Mouse (Mus musculus): ENCODE measurements at regions not wholly inside any gene's neighbourhood (a gene's known extent, or its start where the extent isn't known, plus 50 kb on each side); places are given as distances from the start of the nearest gene placed in this dataset.
A peak's percentile ranks its signal among the peaks of the same experiment; 100 is the strongest.
"Not testable (repeated sequence)": the region's sequence is repeated elsewhere in the genome, so short reads cannot be mapped to it uniquely, and the experiment has no call there.

- DNase-seq, result no peak
Measured at GRCm38 (mm10) chr3:56980593-56981304, 321.0 kb downstream of the Tm4sf1 start.

GRCm38 (mm10) chr3:56966008-56966407 is 335.8 kb downstream of the Tm4sf1 start:
- no peak for DNase-seq

DNA sequence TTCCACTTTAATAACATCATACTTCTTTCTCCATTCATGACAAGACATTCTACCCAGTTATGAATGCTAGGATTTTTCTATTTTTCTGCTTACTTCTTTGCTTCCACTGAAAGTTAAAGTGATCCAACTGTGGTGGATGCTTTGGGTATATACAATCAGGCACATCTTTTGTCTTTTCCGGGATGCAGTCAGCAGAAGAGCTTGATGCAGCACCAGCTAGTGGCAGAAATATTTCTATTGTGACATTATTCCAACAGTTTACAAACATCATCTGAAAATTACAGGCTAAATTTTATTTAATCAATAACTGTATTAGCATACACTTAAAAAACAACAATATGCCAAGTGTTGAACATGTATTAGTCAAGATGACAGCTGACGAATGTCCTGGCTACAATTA is 336.3 kb downstream of the Tm4sf1 start:
- no peak for DNase-seq

DNA sequence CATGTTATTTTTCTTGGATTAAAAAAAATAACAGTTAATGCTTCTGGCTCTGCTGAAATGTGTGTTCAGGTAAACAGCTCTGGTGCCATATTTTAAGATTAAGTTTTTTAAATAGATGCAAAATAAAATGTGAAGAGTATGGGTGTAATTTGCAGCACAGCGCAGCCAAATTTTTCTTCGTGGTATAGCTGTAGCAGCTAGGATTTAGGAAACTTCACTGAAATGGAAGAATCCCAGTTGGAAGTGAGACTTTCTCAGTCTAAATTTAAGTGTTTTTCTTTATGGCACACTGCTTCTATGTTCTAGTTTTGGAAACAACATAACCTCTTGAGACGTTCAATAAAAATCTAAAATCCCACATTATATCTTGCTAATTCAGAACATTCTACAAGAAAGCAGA is 337.6 kb downstream of the Tm4sf1 start:
- no peak for DNase-seq

GRCm38 (mm10) chr3:56963251-56963650 is 338.5 kb downstream of the Tm4sf1 start:
- no peak for DNase-seq

GRCm38 (mm10) chr3:56962248-56963013 is 339.4 kb downstream of the Tm4sf1 start:
- peak; percentile 74 to 77 for DNase-seq

- no peak for DNase-seq
Measured at GRCm38 (mm10) chr3:56956978-56957377, 344.8 kb downstream of the Tm4sf1 start.

GRCm38 (mm10) chr3:56955799-56956121 is 346.0 kb downstream of the Tm4sf1 start:
- no peak for DNase-seq

- DNase-seq, result no peak
Measured at GRCm38 (mm10) chr3:56955098-56955798, 346.5 kb downstream of the Tm4sf1 start.

DNA sequence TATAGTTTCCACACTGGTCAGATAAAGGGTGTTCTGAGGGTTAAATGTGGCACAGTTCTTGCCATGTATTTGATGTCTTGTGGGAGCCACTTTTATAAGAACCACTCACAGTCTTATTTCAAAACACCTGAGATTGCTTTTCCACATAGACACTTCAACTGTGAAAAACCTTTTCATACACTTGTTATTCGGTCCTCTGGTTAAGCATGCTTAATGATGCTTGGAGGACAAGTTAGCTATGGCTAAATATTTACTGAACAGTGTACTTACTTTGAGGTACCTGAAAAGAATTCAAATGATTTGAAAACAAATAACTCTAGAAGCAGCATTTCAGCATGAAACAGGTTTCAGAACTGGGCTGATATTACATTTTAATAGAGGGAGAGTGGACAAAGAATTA is 359.2 kb downstream of the Tm4sf1 start:
- not testable (repeated sequence) for DNase-seq

DNA sequence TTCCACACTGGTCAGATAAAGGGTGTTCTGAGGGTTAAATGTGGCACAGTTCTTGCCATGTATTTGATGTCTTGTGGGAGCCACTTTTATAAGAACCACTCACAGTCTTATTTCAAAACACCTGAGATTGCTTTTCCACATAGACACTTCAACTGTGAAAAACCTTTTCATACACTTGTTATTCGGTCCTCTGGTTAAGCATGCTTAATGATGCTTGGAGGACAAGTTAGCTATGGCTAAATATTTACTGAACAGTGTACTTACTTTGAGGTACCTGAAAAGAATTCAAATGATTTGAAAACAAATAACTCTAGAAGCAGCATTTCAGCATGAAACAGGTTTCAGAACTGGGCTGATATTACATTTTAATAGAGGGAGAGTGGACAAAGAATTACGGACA is 372.8 kb downstream of the Tm4sf1 start:
- DNase-seq, result not testable (repeated sequence)

DNA sequence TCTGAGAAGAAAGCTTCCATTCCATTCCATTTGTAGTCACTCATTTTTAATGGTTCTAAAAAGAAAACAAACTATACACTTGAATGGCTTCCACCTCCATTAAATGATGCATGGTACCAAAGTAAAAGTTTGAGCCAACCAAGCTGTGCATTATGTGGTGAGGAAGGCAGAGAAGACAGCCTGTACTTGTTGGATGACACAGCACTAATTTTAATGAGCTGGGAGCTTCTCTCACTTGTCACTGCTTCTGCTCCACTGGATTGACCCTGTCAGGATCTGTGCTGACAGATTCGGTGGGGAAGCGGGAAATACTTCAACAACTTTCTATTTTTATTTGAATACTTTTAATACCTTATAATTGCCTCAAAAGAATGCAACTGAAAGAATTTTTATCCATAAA is 403.3 kb downstream of the Tm4sf1 start:
- DNase-seq, result no peak

GRCm38 (mm10) chr3:56877062-56877461 is 424.7 kb downstream of the Tm4sf1 start:
- no peak for DNase-seq

DNA sequence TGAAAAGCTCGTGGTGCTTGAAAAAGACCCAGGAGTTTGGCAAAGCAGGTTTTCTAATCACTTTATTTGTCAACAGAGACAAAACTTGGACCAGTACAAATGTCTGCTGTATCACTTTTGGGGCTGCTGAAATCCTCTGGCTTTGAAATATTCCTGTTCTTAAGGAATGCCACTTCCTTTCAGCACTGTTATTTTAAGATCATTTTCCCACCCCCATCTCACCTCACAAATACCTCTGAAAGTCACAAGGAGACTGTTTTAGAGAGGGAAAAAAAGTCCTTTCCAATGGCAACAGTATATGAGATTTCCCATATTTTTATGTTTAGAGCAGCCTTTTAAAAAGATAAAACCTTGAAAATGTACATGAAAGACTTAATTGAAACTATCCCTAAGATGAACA is 438.2 kb downstream of the Tm4sf1 start:
- no peak for DNase-seq

DNA sequence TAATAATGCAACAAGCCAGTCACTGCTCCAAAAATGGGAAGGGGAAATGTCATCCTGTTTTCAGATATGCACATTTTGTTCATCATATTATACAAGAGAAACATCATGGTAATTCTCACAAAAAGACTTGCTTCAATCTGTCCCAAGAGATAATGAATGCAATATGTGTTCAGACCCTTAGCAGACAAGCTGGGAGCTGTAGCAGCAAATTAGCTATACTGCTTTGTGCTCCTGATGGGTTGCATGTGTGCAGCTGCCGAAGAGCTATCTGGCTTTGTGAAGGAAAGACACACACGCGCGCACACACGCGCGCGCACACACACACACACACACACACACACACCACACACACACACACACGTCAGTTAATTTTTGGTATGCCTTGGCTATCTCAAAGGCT is 441.9 kb downstream of the Tm4sf1 start:
- DNase-seq, result no peak

GRCm38 (mm10) chr3:56845462-56845770 is 456.4 kb downstream of the Tm4sf1 start:
- DNase-seq, result no peak

DNA sequence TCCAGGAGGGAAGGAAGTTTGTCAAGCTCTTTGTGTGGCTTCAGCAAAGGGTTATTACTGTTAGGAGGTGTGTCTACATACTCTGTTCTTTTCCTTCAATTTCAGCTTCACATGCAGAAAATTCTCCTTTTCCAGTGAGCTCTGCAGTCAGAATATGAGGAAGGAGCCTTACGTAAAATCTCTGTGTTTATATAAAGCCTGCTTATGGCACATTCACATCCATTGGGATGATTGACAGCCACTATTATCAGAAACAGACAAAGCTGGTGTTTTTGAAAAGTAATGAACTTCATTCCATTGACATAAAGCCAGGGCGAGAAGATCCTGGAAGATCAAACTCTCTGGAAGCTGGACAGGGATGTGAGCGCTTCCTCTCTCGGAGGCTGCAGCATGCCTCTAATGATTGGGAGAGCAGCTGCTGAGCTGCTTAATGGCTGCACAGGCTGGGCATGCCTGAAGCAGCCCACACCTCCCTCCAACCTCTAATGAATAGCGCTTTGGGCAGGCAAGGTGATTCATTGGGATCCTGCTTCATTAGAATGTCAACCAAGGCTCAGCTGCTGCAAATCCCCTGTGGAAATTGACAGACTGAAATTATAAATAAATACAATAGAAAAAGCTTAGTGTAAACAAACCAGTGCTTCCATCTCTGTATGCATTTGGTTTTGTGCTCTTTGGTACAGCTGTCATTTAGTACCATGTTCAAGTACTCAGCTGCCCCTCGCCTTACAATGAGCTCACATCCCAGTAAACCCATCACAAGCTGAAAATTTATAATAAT is 456.9 kb downstream of the Tm4sf1 start:
- DNase-seq, result peak in 1 of 2 experiments; percentile 10

GRCm38 (mm10) chr3:56837176-56837575 is 464.6 kb downstream of the Tm4sf1 start:
- DNase-seq, result no peak

GRCm38 (mm10) chr3:56830315-56831097 is 471.3 kb downstream of the Tm4sf1 start:
- no peak for DNase-seq

DNA sequence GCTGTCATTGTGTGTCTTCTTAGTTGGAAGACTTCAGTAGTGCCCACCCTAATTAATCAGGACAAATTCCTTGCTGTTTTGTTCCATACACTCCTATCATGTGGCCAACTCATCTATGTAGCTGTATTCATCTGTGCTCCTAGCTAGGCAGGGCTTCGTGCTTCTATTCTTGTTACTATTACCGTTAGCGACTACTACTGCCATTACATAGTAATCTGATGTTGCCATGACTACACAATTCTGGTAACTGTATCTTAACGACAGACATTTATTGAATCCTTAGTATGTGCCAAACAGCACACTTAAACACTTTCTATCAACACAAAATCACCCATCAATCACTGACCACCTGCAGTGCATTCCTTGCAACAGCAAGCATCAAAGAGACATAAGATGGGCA is 477.6 kb downstream of the Tm4sf1 start:
- no peak for DNase-seq

- DNase-seq, result peak; percentile 16 to 36
Measured at GRCm38 (mm10) chr3:56810548-56811071, 491.2 kb downstream of the Tm4sf1 start.

DNA sequence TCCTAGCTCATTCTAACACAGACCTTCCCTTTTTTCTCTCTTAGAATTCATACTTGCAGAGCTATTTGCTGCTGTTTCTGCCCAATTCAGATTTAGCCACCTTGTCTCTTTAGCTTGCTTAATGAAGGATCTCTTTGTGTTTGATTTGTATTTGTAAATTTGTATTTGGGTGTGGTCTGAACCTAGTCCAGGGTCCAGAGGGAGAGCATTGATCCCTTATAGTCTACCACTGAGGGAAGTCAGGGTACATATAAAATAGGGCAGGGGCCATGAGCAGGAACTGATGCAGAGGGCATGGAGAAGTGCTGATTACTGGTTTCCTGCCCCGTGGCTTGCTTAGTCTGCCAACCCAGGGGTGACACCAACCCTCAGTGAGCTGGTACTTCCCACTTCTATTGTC is 508.7 kb downstream of the Tm4sf1 start:
- no peak for DNase-seq

All from layer of hippocampus, postnatal 36 days (tissue).